Mouse (Mus musculus) liver, embryonic 11.5 days (tissue): ENCODE measurements around the gene Hhip. TPM values are rescaled to one million over a fixed set of nuclear protein-coding genes. Genes with fewer than 3 reads are reported as not detected.

ENCODE experiments used
- ATAC-seq: fragments of 200-750 bp; cut with Nextera tagmentation; replicated peaks from 2 replicates; pipeline ENCODE4 v1.8.0; 2017; ENCODE audit warnings: moderate number of reproducible peaks, mild to moderate bottlenecking, moderate TSS enrichment, moderate library complexity; ENCODE audit not compliant: low FRiP score
- DNase-seq: peaks from one replicate; pipeline ENCODE4 v3.0.0-alpha.2; 2017; ENCODE audit warnings: low spot score
- H3K27ac ChIP-seq: fragments of 300-500 bp; sonication (generic); 2 replicates; pipeline ENCODE4 v1.5.1; 2014; ENCODE audit warnings: mild to moderate bottlenecking, low read depth, low read length, control low read depth
- H3K27me3 ChIP-seq: fragments of 300-500 bp; sonication (generic); replicated peaks from 2 replicates; pipeline ENCODE4 v1.6.1; 2014; ENCODE audit warnings: low read length, mixed read lengths; ENCODE audit not compliant: control insufficient read depth, insufficient read depth
- H3K36me3 ChIP-seq: fragments of 300-500 bp; sonication (generic); 2 replicates; pipeline ENCODE4 v1.6.1; 2014; ENCODE audit warnings: mild to moderate bottlenecking, low read length, moderate library complexity, mixed read lengths; ENCODE audit not compliant: control insufficient read depth, insufficient read depth
- H3K4me1 ChIP-seq: fragments of 300-500 bp; sonication (generic); replicated peaks from 2 replicates; pipeline ENCODE4 v1.6.1; 2014; ENCODE audit warnings: low read length, mixed read lengths; ENCODE audit not compliant: control insufficient read depth, insufficient read depth
- H3K4me2 ChIP-seq: fragments of 300-500 bp; sonication (generic); 2 replicates; pipeline ENCODE4 v1.6.1; 2014; ENCODE audit warnings: mild to moderate bottlenecking, control low read depth, moderate library complexity
- H3K4me3 ChIP-seq: fragments of 300-500 bp; sonication (generic); 2 replicates; pipeline ENCODE4 v1.5.1; 2014; ENCODE audit warnings: low read depth, low read length, control low read depth
- H3K9ac ChIP-seq: fragments of 300-500 bp; sonication (generic); 2 replicates; pipeline ENCODE4 v1.6.1; 2014; ENCODE audit warnings: low read depth, low read length, control low read depth
- H3K9me3 ChIP-seq: fragments of 300-500 bp; sonication (generic); 2 replicates; pipeline ENCODE4 v1.6.1; 2016; ENCODE audit warnings: low read length, inconsistent platforms, mixed read lengths; ENCODE audit not compliant: control insufficient read depth
- WGBS: fragments of 180-500 bp; shearing (Covaris S2); extraction: QIAGEN DNeasy Blood & Tissue Kit; methylation state at CpG from one replicate; pipeline ENCODE4 v1.1.7; 2014; 5-methylcytosine and 5-hydroxymethylcytosine counted together
- polyA plus RNA-seq: library from polyadenylated mRNA; unstranded; fragments of >200 nt; fragmentation: Nextera tagmentation; extraction: Ambion mirVana; gene quantifications from 2 replicates; pipeline ENCODE4 v1.2.1, GENCODE M21; 2014

The Hhip gene
- polyA plus RNA-seq, result 2.1 and 2.8 TPM in 2 replicates

- 1% methylated on average over 39 of the region's 56 CpGs for WGBS
- Histone ChIP-seq H3K9ac (no peak within 1 kb of the TSS), H3K27ac (no peak within 1 kb of the TSS), H3K4me1 (peaks cover 5% of the 10 kb centered on the region; the same call in 1 of the 2 replicates), H3K4me3 (peak within 1 kb of the TSS; percentile 42), H3K9me3 (no peaks in the 10 kb centered on the region), H3K36me3 (no peaks in the 10 kb centered on the region), H3K27me3 (peaks cover 32% of the 10 kb centered on the region), H3K4me2 (peak within 1 kb of the TSS; percentile 77)
- DNase-seq (peak; percentile 40), ATAC-seq (peak; percentile 58)
These were observed at the start of gene Hhip for GRCm38 (mm10) chr8:80057198-80058174. Hhip (minus strand) TSS chr8:80058006.

GRCm38 (mm10) chr8:80087021-80087420, 29.2 kb upstream of the Hhip start:
- Histone ChIP-seq H3K36me3 (no peaks in the 10 kb centered on the region), H3K9ac (no peak overlapping the region), H3K27me3 (no peaks in the 10 kb centered on the region), H3K4me1 (no peaks in the 10 kb centered on the region), H3K4me3 (no peak overlapping the region), H3K9me3 (no peaks in the 10 kb centered on the region), H3K27ac (no peak overlapping the region), H3K4me2 (no peak overlapping the region)
- 85% methylated on average over 2 of the region's 2 CpGs for WGBS
- no peak for DNase-seq
- ATAC-seq, result no peak

- peaks cover 5% of the 10 kb centered on the region; the same call in 1 of the 2 replicates for H3K4me1 ChIP-seq
- ATAC-seq (peak; percentile 26; the same call in 1 of the 2 replicates), DNase-seq (no peak)
- peaks cover 32% of the 10 kb centered on the region for H3K27me3 ChIP-seq
- H3K36me3 ChIP-seq, result no peaks in the 10 kb centered on the region
- H3K4me3 ChIP-seq, result peak overlapping the region; percentile 42
- no peak overlapping the region for H3K27ac ChIP-seq
- H3K4me2 ChIP-seq, result peak overlapping the region; percentile 77
- 10% methylated on average over 8 of the region's 12 CpGs for WGBS
- H3K9ac ChIP-seq, result no peak overlapping the region
- no peaks in the 10 kb centered on the region for H3K9me3 ChIP-seq
These were observed 387 bp upstream of the Hhip start for GRCm38 (mm10) chr8:80058193-80058592.

GRCm38 (mm10) chr8:80056331-80057070, 1.3 kb downstream of the Hhip start:
- no peak overlapping the region for H3K27ac ChIP-seq
- peaks cover 5% of the 10 kb centered on the region; the same call in 1 of the 2 replicates for H3K4me1 ChIP-seq
- no peaks in the 10 kb centered on the region for H3K9me3 ChIP-seq
- peak overlapping the region; percentile 42 for H3K4me3 ChIP-seq
- ATAC-seq (no peak), DNase-seq (no peak)
- peak overlapping the region; percentile 77 for H3K4me2 ChIP-seq
- H3K27me3 ChIP-seq, result peaks cover 32% of the 10 kb centered on the region
- WGBS, result 19% methylated on average over 13 of the region's 13 CpGs
- no peaks in the 10 kb centered on the region for H3K36me3 ChIP-seq
- no peak overlapping the region for H3K9ac ChIP-seq

DNA sequence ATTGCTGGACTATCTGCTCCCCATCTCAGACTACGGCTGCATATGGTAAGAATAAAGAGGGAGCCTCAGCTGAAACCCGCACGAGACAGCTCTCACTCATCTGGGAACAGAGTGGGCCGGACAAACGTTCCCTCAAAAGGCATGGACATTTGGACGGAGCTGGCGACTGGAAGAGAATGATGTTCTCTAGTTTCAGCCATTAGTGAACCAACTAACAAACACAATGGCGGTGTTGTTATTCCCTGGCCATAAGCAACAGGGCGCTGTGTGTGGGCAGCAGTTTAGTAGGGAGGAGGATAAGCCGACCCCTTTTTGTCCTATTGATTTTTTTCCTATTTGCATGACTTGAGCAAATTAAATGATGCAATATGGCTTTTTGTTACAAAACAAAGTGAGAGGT, 2.0 kb downstream of the Hhip start:
- Histone ChIP-seq H3K9me3 (no peaks in the 10 kb centered on the region), H3K9ac (no peak overlapping the region), H3K4me1 (peaks cover 5% of the 10 kb centered on the region; the same call in 1 of the 2 replicates), H3K36me3 (no peaks in the 10 kb centered on the region), H3K4me2 (peak overlapping the region; percentile 34; the same call in 1 of the 2 replicates), H3K27me3 (peaks cover 32% of the 10 kb centered on the region), H3K4me3 (0 out of 2 replicates have a peak overlapping the region, but pooled peaks have one; percentile 9), H3K27ac (no peak overlapping the region)
- ATAC-seq, result no peak
- DNase-seq, result no peak
- 33% methylated on average over 10 of the region's 10 CpGs for WGBS

GRCm38 (mm10) chr8:80055094-80055493, 2.7 kb downstream of the Hhip start:
- WGBS, result 72% methylated on average over 6 of the region's 6 CpGs
- no peaks in the 10 kb centered on the region for H3K9me3 ChIP-seq
- H3K4me2 ChIP-seq, result no peak overlapping the region; the same call in 1 of the 2 replicates
- no peak overlapping the region for H3K9ac ChIP-seq
- peaks cover 6% of the 10 kb centered on the region for H3K4me1 ChIP-seq
- no peak for DNase-seq
- H3K4me3 ChIP-seq, result no peak overlapping the region
- ATAC-seq, result no peak
- H3K27me3 ChIP-seq, result peaks cover 32% of the 10 kb centered on the region
- no peak overlapping the region for H3K27ac ChIP-seq
- H3K36me3 ChIP-seq, result no peaks in the 10 kb centered on the region

- ATAC-seq, result no peak
- DNase-seq, result no peak
- Histone ChIP-seq H3K4me1 (peaks cover 8% of the 10 kb centered on the region), H3K4me2 (no peak overlapping the region), H3K27me3 (peaks cover 32% of the 10 kb centered on the region), H3K9me3 (no peaks in the 10 kb centered on the region), H3K9ac (no peak overlapping the region), H3K36me3 (no peaks in the 10 kb centered on the region), H3K27ac (no peak overlapping the region), H3K4me3 (no peak overlapping the region)
- 48% methylated on average over 4 of the region's 4 CpGs for WGBS
These were observed 3.6 kb downstream of the Hhip start for GRCm38 (mm10) chr8:80054216-80054615.

DNA sequence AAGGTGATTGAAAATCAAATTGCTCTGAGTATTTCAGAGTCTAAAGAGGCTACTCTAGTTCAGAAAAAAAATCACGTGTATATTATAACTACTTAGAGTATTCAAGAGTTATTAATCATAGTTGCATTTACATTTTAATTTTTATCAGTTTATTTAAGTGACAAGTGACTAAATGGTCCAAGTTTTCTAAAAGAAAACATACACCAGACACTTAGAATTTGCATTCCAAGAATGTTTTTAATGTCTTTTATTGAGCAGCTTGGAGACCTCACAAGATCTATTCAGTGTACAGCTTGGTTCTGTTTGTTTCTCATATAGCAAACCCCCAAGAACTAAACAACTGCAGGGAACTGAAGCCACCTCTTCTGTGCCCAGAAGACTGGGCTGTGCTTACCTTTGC, 5.0 kb downstream of the Hhip start:
- no peaks in the 10 kb centered on the region for H3K9me3 ChIP-seq
- no peak for ATAC-seq
- H3K9ac ChIP-seq, result no peak overlapping the region
- 82% methylated on average over 1 of the region's 1 CpGs for WGBS
- no peak overlapping the region for H3K27ac ChIP-seq
- peaks cover 26% of the 10 kb centered on the region for H3K27me3 ChIP-seq
- H3K4me1 ChIP-seq, result peaks cover 8% of the 10 kb centered on the region
- H3K36me3 ChIP-seq, result no peaks in the 10 kb centered on the region
- H3K4me3 ChIP-seq, result no peak overlapping the region
- H3K4me2 ChIP-seq, result no peak overlapping the region
- DNase-seq, result no peak
